Mouse (Mus musculus) forebrain, embryonic 16.5 days (tissue): ENCODE data around the gene Etfdh. TPM values are rescaled to one million over a fixed set of nuclear protein-coding genes. Genes with fewer than 3 reads are reported as not detected.
"Not testable (repeated sequence)": the region's sequence is repeated elsewhere in the genome, so short reads cannot be mapped to it uniquely, and the experiment has no call there.

Experiments used
- ATAC-seq: fragments of 200-750 bp; cut with Nextera tagmentation; 2 replicates; pipeline ENCODE4 v1.8.0; 2017; ENCODE audit warnings: mild to moderate bottlenecking, moderate library complexity
- H3K27ac ChIP-seq: fragments of 300-500 bp; sonication (generic); 2 replicates; pipeline ENCODE4 v1.5.1; 2014; ENCODE audit warnings: low read length, control low read depth
- H3K27me3 ChIP-seq: fragments of 300-500 bp; sonication (generic); replicated peaks from 2 replicates; pipeline ENCODE4 v1.6.1; 2014; ENCODE audit warnings: low read length; ENCODE audit not compliant: control insufficient read depth, insufficient read depth
- H3K36me3 ChIP-seq: fragments of 300-500 bp; sonication (generic); 2 replicates; pipeline ENCODE4 v1.6.1; 2014; ENCODE audit not compliant: control insufficient read depth, insufficient read depth
- H3K4me1 ChIP-seq: fragments of 300-500 bp; sonication (generic); replicated peaks from 2 replicates; pipeline ENCODE4 v1.6.1; 2014; ENCODE audit warnings: low read length; ENCODE audit not compliant: control insufficient read depth, insufficient read depth
- H3K4me2 ChIP-seq: fragments of 300-500 bp; sonication (generic); 2 replicates; pipeline ENCODE4 v1.6.1; 2014; ENCODE audit warnings: mild to moderate bottlenecking, low read length, control low read depth
- H3K4me3 ChIP-seq: fragments of 300-500 bp; sonication (generic); replicated peaks from 2 replicates; pipeline ENCODE4 v1.5.1; 2014; ENCODE audit warnings: mild to moderate bottlenecking, low read length, control low read depth
- H3K9ac ChIP-seq: fragments of 300-500 bp; sonication (generic); replicated peaks from 2 replicates; pipeline ENCODE4 v1.6.1; 2014; ENCODE audit warnings: low read depth, low read length, control low read depth
- H3K9me3 ChIP-seq: fragments of 300-500 bp; sonication (generic); 2 replicates; pipeline ENCODE4 v1.6.1; 2016; ENCODE audit warnings: low read length; ENCODE audit not compliant: control insufficient read depth
- WGBS: fragments of 180-500 bp; shearing (Covaris S2); extraction: QIAGEN DNeasy Blood & Tissue Kit; methylation state at CpG from one replicate; pipeline ENCODE4 v1.1.7; 2014; 5-methylcytosine and 5-hydroxymethylcytosine counted together
- polyA plus RNA-seq: library from polyadenylated mRNA; unstranded; fragments of >200 nt; fragmentation: Nextera tagmentation; extraction: Ambion mirVana; gene quantifications from 2 replicates; pipeline ENCODE4 v1.2.1, GENCODE M21; 2015

Gene Etfdh
- polyA plus RNA-seq, 1 experiment from 2014 or later, result 38.9 TPM

DNA sequence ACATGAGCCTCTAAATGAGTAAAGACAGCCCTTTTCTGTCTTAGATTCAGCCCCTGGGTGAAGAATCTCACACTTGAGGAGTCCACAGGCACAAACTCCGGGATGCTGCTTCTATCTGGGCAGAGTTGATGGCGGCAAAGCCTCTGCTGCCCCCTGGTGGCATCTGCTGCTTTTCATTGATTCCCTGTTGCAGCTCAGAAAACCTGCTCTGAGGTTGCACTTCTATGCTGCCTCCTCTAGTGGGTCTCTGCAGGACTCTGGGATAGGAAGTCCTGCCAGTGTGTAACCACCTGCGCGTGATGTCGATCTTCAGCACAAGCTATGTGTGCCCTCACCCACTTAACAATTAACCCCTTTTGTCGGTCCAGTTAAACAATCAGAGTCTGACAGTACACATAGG lies 42.5 kb downstream of the Etfdh start:
- Histone ChIP-seq H3K4me1 (peaks cover under 1% of the 10 kb centered on the region), H3K9ac (no peak overlapping the region), H3K27me3 (no peaks in the 10 kb centered on the region), H3K36me3 (no peaks in the 10 kb centered on the region), H3K4me3 (no peak overlapping the region), H3K27ac (no peak overlapping the region), H3K9me3 (no peaks in the 10 kb centered on the region), H3K4me2 (no peak overlapping the region)
- WGBS, result 6% methylated on average over 6 of the region's 6 CpGs
- ATAC-seq, result peak; percentile 74

DNA sequence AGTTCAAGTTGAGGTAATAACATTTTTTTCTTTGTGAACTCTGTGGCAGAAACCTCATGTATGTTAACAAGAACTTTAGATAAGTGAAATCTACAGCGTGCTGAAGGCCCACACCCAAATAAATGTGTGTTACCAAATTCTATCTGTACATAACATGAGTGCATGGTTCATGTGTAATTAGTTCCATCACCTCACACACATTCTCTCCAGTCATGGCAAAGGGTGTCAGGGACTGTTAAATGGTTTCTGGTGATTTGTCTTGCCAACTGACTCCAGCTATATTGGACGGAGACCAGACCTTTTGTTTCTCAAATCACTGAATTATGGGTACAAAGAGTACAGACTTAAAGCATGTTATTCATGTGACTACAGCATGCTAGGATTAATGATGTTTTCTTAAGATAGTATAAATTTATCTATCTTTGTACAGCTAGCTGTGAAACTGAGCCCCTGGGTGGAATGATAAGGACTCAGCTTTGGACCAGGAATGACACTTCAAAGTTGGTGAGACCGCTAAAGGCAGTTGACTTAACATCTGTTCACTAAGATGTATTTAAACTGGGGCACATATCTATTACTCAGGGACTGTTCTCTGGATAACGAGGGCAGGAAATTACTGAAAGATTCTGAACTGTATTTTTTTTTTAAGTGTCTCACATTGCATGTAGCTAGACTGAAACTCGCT lies 49.3 kb downstream of the Etfdh start:
- Histone ChIP-seq H3K9me3 (no peaks in the 10 kb centered on the region), H3K4me1 (peaks cover 4% of the 10 kb centered on the region), H3K36me3 (no peaks in the 10 kb centered on the region), H3K4me3 (no peak overlapping the region), H3K4me2 (no peak overlapping the region), H3K27me3 (no peaks in the 10 kb centered on the region), H3K9ac (no peak overlapping the region), H3K27ac (no peak overlapping the region)
- no peak for ATAC-seq
- 78% methylated on average over 5 of the region's 5 CpGs for WGBS

DNA sequence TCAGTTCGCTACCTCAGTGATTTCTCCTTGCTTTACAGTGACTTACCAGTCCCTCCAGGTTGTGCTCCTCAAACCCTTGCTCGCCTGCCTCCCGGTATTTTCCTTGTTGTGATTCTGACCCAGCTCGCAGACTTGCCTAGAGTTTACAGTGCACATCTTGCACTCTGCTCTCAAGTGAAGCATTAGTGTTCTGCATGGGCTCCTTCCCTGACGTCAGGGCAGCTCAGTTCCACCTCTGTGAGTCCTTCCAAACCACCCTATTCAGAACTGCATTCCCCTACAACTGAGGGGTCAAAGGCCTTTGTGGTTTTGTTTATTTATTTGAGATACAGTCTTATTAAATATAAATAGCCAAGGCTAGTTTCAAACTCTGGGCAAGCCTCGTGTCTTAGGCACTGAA lies 51.1 kb downstream of the Etfdh start:
- WGBS, result 76% methylated on average over 6 of the region's 6 CpGs
- Histone ChIP-seq H3K9ac (no peak overlapping the region), H3K27ac (no peak overlapping the region), H3K4me1 (peaks cover 4% of the 10 kb centered on the region), H3K36me3 (no peaks in the 10 kb centered on the region), H3K4me3 (no peak overlapping the region), H3K4me2 (no peak overlapping the region), H3K27me3 (no peaks in the 10 kb centered on the region), H3K9me3 (no peaks in the 10 kb centered on the region)
- no peak for ATAC-seq

DNA sequence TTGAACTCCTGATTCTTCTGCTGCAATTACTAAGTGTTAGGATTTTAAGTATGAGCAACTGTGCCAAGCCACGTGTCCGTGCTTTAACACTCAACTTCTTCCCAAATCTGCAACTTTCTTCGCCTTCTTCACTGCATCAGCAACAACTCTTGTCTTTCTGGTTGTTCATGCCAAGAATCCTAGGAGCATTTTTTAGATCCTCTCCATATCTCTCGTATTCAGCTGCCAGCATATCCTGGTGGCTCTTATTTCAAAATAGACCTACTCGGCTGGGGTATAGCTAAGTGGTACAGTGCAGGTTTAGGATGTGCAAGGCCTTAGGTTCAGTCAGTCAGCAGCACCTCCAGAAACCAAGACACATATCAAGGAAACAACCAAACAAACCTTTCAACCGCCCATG lies 51.7 kb downstream of the Etfdh start:
- Histone ChIP-seq H3K9me3 (no peaks in the 10 kb centered on the region), H3K36me3 (no peaks in the 10 kb centered on the region), H3K9ac (no peak overlapping the region), H3K4me2 (no peak overlapping the region), H3K27ac (no peak overlapping the region), H3K27me3 (no peaks in the 10 kb centered on the region), H3K4me1 (peaks cover 4% of the 10 kb centered on the region), H3K4me3 (no peak overlapping the region)
- WGBS, result 83% methylated on average over 6 of the region's 6 CpGs
- no peak for ATAC-seq

DNA sequence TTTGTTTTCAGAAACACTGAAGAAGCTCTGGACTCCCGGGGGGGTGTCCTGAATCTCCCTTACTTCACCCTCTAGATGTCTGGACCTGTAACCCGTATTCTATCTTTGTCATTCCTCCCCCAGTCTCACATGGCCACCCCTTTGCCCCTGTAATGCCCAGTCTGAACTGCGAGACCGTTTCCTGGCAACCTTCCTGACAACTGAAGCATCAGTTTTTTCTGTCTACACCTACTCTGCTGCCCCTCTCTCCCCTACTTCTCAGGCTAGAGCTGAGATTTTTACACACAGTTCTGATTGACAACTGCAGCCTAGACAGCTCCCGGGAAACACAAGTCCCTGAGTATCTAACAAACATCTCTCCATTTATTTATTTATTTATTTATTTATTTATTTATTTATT lies 52.4 kb downstream of the Etfdh start:
- WGBS, result 32% methylated on average over 5 of the region's 5 CpGs
- H3K4me3 ChIP-seq, result no peak overlapping the region
- 0 out of 2 replicates have a peak, but pooled peaks have one; percentile 13 for ATAC-seq
- H3K9ac ChIP-seq, result no peak overlapping the region
- H3K27ac ChIP-seq, result no peak overlapping the region
- no peaks in the 10 kb centered on the region for H3K9me3 ChIP-seq
- H3K36me3 ChIP-seq, result no peaks in the 10 kb centered on the region
- H3K27me3 ChIP-seq, result no peaks in the 10 kb centered on the region
- peaks cover 4% of the 10 kb centered on the region for H3K4me1 ChIP-seq
- no peak overlapping the region for H3K4me2 ChIP-seq

DNA sequence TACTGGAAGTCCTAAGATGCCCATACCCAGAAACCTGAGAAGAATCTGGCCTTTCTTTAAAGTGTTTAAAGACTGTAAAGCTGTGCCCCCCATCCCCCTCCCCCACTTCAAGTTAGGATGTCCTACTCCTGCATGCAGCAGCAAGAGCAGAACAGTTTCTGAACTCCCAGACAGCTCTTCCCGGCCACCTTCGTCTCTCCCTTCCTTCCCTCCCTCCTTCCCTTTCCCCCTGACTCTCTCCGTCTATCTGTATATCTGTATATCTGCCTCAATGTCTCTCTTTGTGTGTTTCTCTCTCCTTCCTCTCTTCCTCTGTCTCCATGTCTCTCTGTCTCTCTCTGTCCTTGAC lies 52.9 kb downstream of the Etfdh start:
- no peaks in the 10 kb centered on the region for H3K9me3 ChIP-seq
- no peaks in the 10 kb centered on the region for H3K36me3 ChIP-seq
- no peak overlapping the region for H3K27ac ChIP-seq
- whole genome bisulfite sequencing, result 13% methylated on average over 3 of the region's 3 CpGs
- no peak overlapping the region for H3K4me2 ChIP-seq
- no peaks in the 10 kb centered on the region for H3K27me3 ChIP-seq
- H3K4me3 ChIP-seq, result no peak overlapping the region
- peak; percentile 9; the same call in 1 of the 2 replicates for ATAC-seq
- H3K9ac ChIP-seq, result no peak overlapping the region
- H3K4me1 ChIP-seq, result peaks cover 4% of the 10 kb centered on the region

DNA sequence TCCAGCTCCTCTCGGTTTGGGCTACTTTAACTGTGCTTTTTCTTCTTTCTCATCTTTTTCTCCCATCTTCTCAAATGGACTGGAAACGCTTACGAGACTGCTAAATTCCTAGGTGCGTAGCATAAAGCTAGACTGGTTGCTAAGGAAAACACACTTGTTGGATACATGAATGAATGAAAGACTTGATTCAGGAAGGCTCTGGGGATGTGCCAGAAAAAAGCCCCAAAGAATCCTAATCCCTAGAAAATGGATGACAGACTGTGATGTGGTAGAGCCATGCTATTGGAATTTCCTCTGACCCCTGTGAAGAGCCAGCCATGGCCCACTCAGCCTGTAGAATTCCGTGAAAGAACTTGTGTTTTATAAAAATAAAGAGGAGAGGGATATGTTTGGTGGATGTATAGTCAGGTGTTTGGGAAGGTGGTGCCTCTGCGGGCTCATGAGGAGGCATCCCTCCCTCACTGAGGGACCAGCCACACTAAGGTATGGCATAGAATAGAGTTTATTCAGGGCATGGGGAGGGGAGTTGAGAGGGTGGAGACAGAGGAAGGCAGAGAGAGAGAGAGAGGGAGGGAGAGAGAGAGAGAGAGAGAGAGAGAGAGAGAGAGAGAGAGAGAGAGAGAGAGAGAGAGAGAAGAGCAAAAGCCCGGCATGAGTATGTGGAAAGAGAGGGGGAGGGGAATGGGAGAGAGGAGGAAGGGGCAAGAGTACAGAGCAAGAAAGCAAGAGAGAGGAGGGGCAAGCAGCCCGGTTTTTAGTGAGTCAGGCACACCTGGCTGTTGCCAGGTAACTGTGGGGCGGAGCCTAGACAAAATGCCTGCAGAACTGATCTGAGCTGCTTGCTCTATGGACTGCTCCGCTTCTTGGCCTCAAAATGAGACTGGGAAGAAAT lies 53.5 kb downstream of the Etfdh start:
- ATAC-seq, result peak; percentile 64
- Histone ChIP-seq H3K4me3 (no peak overlapping the region), H3K9ac (no peak overlapping the region), H3K4me2 (no peak overlapping the region), H3K9me3 (no peaks in the 10 kb centered on the region), H3K27ac (no peak overlapping the region), H3K36me3 (no peaks in the 10 kb centered on the region), H3K27me3 (no peaks in the 10 kb centered on the region), H3K4me1 (peaks cover 4% of the 10 kb centered on the region)
- 7% methylated on average over 10 of the region's 10 CpGs for WGBS

DNA sequence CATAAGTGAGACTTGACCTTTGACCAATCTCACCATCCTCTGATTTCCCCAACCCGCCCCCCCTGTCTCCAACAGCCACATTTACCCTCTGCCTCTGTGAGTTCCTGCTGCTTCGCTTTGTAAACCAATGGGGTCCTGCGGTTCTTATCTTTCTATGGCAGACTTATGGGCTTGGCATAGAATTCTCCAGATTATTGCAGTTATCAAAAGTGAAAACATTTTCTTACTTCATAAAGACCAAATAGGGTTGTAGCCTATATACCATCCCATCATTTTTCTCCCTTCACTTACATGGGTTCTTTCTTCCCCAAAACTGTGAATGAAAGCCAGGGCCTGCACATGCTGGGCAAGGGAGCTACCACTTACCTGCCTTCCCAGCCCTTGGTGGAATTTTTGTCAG lies 55.0 kb downstream of the Etfdh start:
- ATAC-seq, result no peak
- no peak overlapping the region for H3K4me3 ChIP-seq
- H3K4me2 ChIP-seq, result no peak overlapping the region
- no peaks in the 10 kb centered on the region for H3K27me3 ChIP-seq
- no peaks in the 10 kb centered on the region for H3K9me3 ChIP-seq
- H3K9ac ChIP-seq, result no peak overlapping the region
- H3K36me3 ChIP-seq, result no peaks in the 10 kb centered on the region
- 87% methylated on average over 3 of the region's 3 CpGs for WGBS
- H3K4me1 ChIP-seq, result peaks cover 4% of the 10 kb centered on the region
- no peak overlapping the region for H3K27ac ChIP-seq

DNA sequence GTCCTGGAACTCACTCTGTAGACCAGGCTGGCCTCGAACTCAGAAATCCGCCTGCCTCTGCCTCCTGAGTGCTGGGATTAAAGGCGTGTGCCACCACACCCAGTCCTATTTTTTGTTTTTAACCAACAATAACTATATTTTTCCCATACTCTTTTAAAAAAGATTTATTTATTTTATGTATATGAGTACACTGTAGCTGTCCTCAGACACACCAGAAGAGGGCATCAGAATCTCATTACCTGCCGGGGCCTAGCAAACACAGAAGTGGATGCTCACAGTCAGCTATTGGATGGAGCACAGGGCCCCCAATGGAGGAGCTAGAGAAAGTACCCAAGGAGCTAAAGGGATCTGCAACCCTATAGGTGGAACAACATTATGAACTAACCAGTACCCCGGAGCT lies 55.9 kb downstream of the Etfdh start:
- not testable (repeated sequence) for H3K27ac ChIP-seq, H3K4me1 ChIP-seq, H3K9me3 ChIP-seq, H3K4me2 ChIP-seq, ATAC-seq, H3K9ac ChIP-seq, H3K4me3 ChIP-seq, H3K27me3 ChIP-seq, H3K36me3 ChIP-seq
- 94% methylated on average over 5 of the region's 5 CpGs for WGBS
